Mouse (Mus musculus): ENCODE data around the gene Mast3. TPM values are rescaled to one million over a fixed set of nuclear protein-coding genes. Genes with fewer than 3 reads are reported as not detected.

The Mast3 gene
- polyA plus RNA-seq (2012; rRNA removed), result 48.4 and 51.8 TPM in 2 replicates

GRCm38 (mm10) chr8:70804481-70805206 lies at the start of gene Mast3:
Mast3 (minus strand) TSS chr8:70805054.

DNA sequence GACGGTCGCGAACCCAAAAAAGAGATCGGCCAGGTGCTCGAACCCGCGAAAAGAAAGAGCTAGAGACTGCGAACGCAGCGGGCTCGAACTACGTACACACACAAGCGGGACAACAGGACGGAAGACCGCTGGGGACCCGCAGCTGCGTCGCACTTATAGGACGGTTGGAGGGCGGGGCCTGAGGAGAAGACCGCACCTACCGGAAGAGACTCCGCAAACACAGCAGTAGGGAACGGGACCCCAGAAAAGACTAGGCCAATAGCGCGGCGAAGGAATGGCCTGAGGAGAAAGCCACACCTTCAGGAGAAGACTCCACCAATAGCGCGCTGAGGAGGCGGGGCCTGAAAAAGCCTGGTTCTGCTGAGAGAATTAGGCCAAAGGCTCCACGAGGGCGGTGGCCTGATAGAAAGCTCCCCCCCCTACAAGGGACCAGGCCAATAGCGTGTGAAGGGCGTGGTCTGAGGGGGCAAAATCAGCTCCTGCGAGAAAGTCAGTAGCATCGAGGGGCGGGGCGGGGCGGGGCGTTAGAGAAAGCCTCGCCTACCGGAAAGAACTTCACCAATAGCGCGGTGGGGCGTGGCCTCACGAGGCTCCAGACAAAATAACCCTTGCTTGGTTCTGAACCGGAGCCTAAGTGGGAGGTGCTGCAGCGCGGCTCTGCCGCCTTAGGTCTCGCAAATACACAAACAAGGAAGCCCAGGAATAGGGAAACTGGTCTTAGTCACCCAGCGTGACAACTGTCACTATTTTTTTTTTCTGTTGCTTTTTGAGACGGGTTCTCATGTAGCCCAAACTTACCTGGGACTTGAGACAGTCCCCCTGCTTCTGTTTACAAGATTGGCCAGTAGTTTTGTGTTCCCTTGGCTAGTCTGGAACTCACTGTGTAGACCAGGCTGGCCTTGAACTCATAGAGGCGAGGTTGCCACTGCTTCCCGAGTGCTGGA lies 34.8 kb upstream of the Mast3 start, which contains the start of gene Arrdc2:
Arrdc2 (minus strand) TSS at position 313 of the 944 bp plus-strand sequence.

GRCm38 (mm10) chr8:70808239-70808638 lies 3.4 kb upstream of the Mast3 start, which contains the start of gene Il12rb1:
Il12rb1 (plus strand) TSS chr8:70808449.

GRCm38 (mm10) chr8:70776496-70777444 lies 28.1 kb downstream of the Mast3 start, which contains the start of gene Pik3r2:
Pik3r2 (minus strand) TSS chr8:70776713.

DNA sequence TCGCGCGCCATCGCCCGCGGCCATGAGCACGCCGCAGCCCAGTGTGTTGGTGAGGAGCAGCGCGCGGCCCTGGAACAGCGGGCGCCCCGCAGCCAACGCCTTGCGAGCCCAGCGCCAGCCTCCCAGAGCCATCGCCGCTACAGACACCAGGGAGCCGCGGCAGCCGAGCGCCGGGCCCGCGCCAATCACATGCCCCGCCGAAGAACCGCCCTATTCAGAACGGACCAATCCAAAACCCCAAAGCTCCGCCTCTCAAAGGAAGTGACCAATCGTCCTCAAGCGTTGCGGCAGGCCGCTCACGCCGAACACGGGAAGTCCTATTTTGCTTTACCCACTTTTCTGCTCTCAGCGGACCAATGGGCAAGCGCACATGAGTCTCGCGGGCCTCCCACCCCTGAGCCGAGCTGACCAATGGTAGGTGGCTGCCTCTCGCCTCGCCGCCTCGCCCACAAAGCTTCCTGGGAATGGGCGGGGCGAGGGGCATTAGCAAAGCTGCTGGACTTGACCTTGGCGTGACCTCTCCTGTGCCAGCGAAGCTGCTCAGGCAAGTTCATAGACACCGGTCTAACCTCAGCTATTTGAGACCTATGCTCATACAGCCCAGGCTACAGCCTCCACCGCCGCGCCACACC lies 44.0 kb downstream of the Mast3 start, which contains the start of gene Mpv17l2:
Mpv17l2 (minus strand) TSS at position 172 of the 632 bp plus-strand sequence.

DNA sequence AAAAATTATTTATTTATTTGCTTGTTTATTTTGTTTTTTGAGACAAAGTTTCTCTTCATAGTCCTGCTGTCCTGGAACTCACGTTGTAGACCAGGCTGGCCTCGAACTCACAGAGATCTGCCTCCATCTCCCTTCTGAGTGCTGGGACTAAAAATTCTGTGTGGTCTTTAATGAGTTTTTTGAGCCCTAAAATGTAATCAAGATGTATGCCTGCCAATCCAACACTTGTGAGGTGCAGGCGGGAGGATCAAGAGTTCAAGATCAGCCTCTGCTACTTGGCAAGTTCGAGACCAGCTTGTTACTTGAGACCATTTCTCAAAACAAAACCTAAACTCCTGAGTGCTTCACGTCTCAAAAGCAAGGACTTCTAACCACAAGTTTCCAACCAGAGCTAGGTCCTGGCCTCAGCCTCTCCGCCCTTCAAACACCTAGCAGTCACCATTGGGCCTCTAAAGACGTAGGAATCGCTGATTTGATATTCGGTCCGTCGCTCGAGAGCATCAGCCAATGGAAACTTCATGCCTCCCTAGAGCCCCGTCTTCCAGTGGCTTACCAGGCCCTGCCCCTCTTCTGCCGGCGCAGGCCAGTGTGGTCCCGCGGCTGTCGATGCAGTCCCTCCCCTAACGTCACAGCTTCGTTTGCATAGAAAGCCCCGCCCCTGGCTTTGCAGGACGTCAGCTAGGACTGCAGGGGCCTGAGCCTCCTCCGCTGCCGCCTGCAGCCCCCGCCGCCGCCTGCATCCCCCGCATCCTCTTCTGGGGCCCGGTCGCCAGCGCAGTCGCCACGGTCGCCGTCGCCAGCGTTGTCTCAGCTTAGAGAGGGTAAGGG lies 50.6 kb downstream of the Mast3 start, which contains the start of gene Rab3a:
Rab3a (plus strand) TSS at position 637 of the 828 bp plus-strand sequence.

Other genes starting within 250 kb of the Mast3 start
- gene Isyna1, start 210.7 kb downstream of the Mast3 start, polyA plus RNA-seq (2012; rRNA removed), result 170 and 176 TPM in 2 replicates
- 312 and 345 TPM in 2 replicates for gene Ssbp4, start 196.2 kb downstream of the Mast3 start, polyA plus RNA-seq (2012; rRNA removed)
- 7.2 and 7.9 TPM in 2 replicates for gene Lrrc25, start 188.9 kb downstream of the Mast3 start, polyA plus RNA-seq (2012; rRNA removed)
- gene Gdf15, start 172.6 kb downstream of the Mast3 start, polyA plus RNA-seq (2012; rRNA removed), result 19.1 and 30.3 TPM in 2 replicates
- 57.3 and 63.9 TPM in 2 replicates for gene Pgpep1, start 144.7 kb downstream of the Mast3 start, polyA plus RNA-seq (2012; rRNA removed)
- gene Lsm4, start 131.8 kb downstream of the Mast3 start, polyA plus RNA-seq (2012; rRNA removed), result 119 and 132 TPM in 2 replicates
- gene Jund, start 106.1 kb downstream of the Mast3 start, polyA plus RNA-seq (2012; rRNA removed), result 1,330 and 1,620 TPM in 2 replicates
- gene Iqcn, start 101.6 kb downstream of the Mast3 start, polyA plus RNA-seq (2012; rRNA removed), result 0.02 TPM in 1 of 2 replicates, not detected in the other
- gene Gm3336, start 86.5 kb downstream of the Mast3 start, polyA plus RNA-seq (2012; rRNA removed), result 112 and 176 TPM in 2 replicates
- gene Pde4c, start 81.3 kb downstream of the Mast3 start, polyA plus RNA-seq (2012; rRNA removed), result 3.6 and 6.5 TPM in 2 replicates
- gene Rab3a, start 50.4 kb downstream of the Mast3 start, polyA plus RNA-seq (2012; rRNA removed), result 30.4 and 40.0 TPM in 2 replicates
- gene Mpv17l2, start 44.1 kb downstream of the Mast3 start, polyA plus RNA-seq (2012; rRNA removed), result 180 and 188 TPM in 2 replicates
- gene Pik3r2, start 28.3 kb downstream of the Mast3 start, polyA plus RNA-seq (2012; rRNA removed), result 187 and 190 TPM in 2 replicates
- gene Il12rb1, start 3.4 kb upstream of the Mast3 start, polyA plus RNA-seq (2012; rRNA removed), result 0.54 and 0.99 TPM in 2 replicates
- 72.5 and 86.1 TPM in 2 replicates for gene Arrdc2, start 34.7 kb upstream of the Mast3 start, polyA plus RNA-seq (2012; rRNA removed)
- gene Kcnn1, start 58.2 kb upstream of the Mast3 start, polyA plus RNA-seq (2012; rRNA removed), result 4.9 and 5.2 TPM in 2 replicates
- 60.1 and 69.5 TPM in 2 replicates for gene Ccdc124, start 68.9 kb upstream of the Mast3 start, polyA plus RNA-seq (2012; rRNA removed)
- gene Slc5a5, start 87.7 kb upstream of the Mast3 start, polyA plus RNA-seq (2012; rRNA removed), result 0.98 and 1.3 TPM in 2 replicates
- gene Rpl18a, start 92.4 kb upstream of the Mast3 start, polyA plus RNA-seq (2012; rRNA removed), result 6,304 and 7,565 TPM in 2 replicates
- 36.4 and 41.9 TPM in 2 replicates for gene Map1s, start 100.9 kb upstream of the Mast3 start, polyA plus RNA-seq (2012; rRNA removed)